Mouse (Mus musculus): Measurements from ENCODE around the gene Cd5. TPM values are rescaled to one million over a fixed set of nuclear protein-coding genes. Genes with fewer than 3 reads are reported as not detected.

Cd5 gene
- polyA plus RNA-seq, 1 experiment from 2014 or later = not detected

DNA sequence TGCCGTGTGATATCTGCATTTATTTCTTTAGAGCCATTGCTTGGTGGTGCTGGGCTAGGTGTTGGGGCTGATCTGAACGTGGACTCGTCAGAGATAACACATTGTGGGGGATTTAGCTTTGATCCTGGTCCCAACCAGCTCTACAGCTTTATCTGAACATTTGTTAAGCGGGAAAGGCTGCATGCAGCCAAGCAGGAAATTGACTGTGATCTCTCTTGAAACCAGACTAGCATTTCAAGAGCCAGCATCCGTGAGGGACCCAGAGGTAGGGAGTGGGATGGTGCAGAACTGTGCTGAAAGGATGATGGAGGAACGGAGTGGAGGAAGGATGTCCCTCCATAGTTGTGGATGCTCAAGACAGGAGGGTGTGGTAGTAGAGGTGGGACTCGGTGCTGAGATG lies 34.6 kb upstream of the Cd5 start:
- Histone ChIP-seq H3K9ac (ENCODE audit: low read depth, low read length) (no peak overlapping the region), H3K4me3 (ENCODE audit: low read length) (no peak overlapping the region), H3K4me2 (ENCODE audit: low read depth, low read length) (no peak overlapping the region), H3K9me3 (ENCODE audit: control insufficient read depth, low read length) (no peaks in the 10 kb centered on the region), H3K36me3 (ENCODE audit: control insufficient read depth, insufficient read depth, low read length) (no peaks in the 10 kb centered on the region), H3K27me3 (replicated peaks; ENCODE audit: control insufficient read depth, insufficient read depth, low read length) (no peaks in the 10 kb centered on the region), H3K27ac (ENCODE audit: low read length) (no peak overlapping the region), H3K4me1 (ENCODE audit: control insufficient read depth, insufficient read depth, low read length) (no peaks in the 10 kb centered on the region)
- ATAC-seq = no peak
- 73% methylated on average over 7 of the region's 7 CpGs for WGBS

DNA sequence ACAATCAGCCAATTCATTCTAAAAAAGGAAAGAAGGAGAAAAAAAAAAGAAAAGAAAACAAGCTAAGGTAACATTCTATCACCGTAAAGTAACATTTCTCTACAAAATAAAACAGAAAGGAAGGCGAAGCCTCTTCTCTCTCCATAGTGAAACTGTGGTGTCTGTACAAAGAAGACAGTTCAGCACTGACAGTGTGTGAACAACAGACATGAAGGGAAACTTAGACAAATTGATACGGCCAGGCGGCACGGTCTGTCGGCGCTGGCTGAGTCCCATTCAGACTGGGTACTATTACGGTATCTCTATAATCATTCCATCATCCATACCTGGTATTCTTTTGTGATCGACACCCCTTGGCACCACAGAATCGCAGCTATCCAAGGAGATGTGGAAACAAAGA lies 34.1 kb upstream of the Cd5 start:
- no peak overlapping the region for H3K4me2 ChIP-seq (ENCODE audit: low read depth, low read length)
- H3K4me3 ChIP-seq (ENCODE audit: low read length) = no peak overlapping the region
- no peak overlapping the region for H3K27ac ChIP-seq (ENCODE audit: low read length)
- H3K9me3 ChIP-seq (ENCODE audit: control insufficient read depth, low read length) = no peaks in the 10 kb centered on the region
- H3K9ac ChIP-seq (ENCODE audit: low read depth, low read length) = no peak overlapping the region
- no peak for ATAC-seq
- H3K4me1 ChIP-seq (ENCODE audit: control insufficient read depth, insufficient read depth, low read length) = no peaks in the 10 kb centered on the region
- H3K36me3 ChIP-seq (ENCODE audit: control insufficient read depth, insufficient read depth, low read length) = no peaks in the 10 kb centered on the region
- H3K27me3 ChIP-seq (replicated peaks; ENCODE audit: control insufficient read depth, insufficient read depth, low read length) = no peaks in the 10 kb centered on the region
- WGBS = 91% methylated on average over 10 of the region's 10 CpGs

DNA sequence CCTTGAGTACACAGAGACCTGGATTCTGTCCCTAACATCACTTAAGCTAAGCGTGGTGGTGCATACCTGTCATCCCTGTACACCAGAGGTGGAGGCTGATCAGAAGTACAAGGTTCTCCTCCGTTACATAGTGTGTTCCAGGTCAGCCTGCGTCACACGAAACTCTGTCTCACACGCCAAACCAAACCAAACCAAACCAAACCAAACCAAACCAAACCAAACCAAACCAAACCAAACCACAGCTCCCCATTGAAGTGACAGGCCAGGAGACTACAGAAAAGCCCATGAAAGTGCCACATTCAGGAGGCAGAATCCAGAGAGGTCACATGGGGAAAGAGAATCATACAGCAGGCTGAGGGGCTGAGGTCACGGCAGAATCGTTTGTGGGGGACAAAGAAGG lies 33.2 kb upstream of the Cd5 start:
- ATAC-seq = no peak
- Histone ChIP-seq H3K27me3 (replicated peaks; ENCODE audit: control insufficient read depth, insufficient read depth, low read length) (no peaks in the 10 kb centered on the region), H3K9ac (ENCODE audit: low read depth, low read length) (no peak overlapping the region), H3K27ac (ENCODE audit: low read length) (no peak overlapping the region), H3K9me3 (ENCODE audit: control insufficient read depth, low read length) (no peaks in the 10 kb centered on the region), H3K4me2 (ENCODE audit: low read depth, low read length) (no peak overlapping the region), H3K36me3 (ENCODE audit: control insufficient read depth, insufficient read depth, low read length) (no peaks in the 10 kb centered on the region), H3K4me3 (ENCODE audit: low read length) (no peak overlapping the region), H3K4me1 (ENCODE audit: control insufficient read depth, insufficient read depth, low read length) (no peaks in the 10 kb centered on the region)
- 76% methylated on average over 7 of the region's 7 CpGs for WGBS

DNA sequence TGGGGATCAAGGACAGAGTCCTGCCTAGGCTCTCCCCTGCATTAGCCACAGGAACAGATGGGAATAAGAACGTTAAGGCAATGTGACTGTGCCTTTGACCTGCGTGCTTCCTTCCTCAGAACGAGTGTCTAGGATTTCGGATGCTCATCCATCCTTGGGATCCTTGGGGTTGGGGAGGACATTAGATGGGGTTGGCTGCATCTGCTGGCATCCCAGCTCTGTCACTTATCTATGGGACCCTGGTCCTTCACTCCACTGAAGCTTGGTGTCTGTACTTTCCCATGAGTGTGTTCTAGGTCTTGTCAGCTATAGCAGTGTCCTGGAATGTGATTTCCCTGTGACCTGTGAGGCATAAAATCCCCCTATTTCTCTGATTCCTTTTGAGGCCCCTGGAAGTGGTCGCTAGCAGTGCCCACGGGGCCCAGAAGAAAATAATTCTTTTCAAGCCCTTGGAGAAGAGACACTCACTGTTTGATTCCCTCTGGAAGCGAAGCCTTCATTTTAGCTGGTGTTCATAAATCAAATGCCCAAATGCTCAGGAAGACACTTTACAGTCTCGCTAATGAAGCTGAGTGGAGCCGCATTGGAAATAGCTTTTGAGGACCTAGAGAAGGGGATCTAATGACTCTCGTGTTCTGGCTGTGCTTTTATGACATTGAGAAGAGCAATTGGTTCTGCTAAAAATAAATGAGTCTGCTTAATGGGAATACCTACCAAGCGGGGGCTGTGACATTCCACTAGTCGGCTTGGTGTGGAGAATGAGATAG lies 30.8 kb upstream of the Cd5 start:
- H3K36me3 ChIP-seq (ENCODE audit: control insufficient read depth, insufficient read depth, low read length) = no peaks in the 10 kb centered on the region
- no peak overlapping the region for H3K4me3 ChIP-seq (ENCODE audit: low read length)
- no peaks in the 10 kb centered on the region for H3K9me3 ChIP-seq (ENCODE audit: control insufficient read depth, low read length)
- H3K4me1 ChIP-seq (ENCODE audit: control insufficient read depth, insufficient read depth, low read length) = no peaks in the 10 kb centered on the region
- H3K9ac ChIP-seq (ENCODE audit: low read depth, low read length) = no peak overlapping the region
- H3K4me2 ChIP-seq (ENCODE audit: low read depth, low read length) = no peak overlapping the region
- H3K27me3 ChIP-seq (replicated peaks; ENCODE audit: control insufficient read depth, insufficient read depth, low read length) = no peaks in the 10 kb centered on the region
- no peak overlapping the region for H3K27ac ChIP-seq (ENCODE audit: low read length)
- ATAC-seq = no peak
- WGBS = 57% methylated on average over 12 of the region's 12 CpGs

DNA sequence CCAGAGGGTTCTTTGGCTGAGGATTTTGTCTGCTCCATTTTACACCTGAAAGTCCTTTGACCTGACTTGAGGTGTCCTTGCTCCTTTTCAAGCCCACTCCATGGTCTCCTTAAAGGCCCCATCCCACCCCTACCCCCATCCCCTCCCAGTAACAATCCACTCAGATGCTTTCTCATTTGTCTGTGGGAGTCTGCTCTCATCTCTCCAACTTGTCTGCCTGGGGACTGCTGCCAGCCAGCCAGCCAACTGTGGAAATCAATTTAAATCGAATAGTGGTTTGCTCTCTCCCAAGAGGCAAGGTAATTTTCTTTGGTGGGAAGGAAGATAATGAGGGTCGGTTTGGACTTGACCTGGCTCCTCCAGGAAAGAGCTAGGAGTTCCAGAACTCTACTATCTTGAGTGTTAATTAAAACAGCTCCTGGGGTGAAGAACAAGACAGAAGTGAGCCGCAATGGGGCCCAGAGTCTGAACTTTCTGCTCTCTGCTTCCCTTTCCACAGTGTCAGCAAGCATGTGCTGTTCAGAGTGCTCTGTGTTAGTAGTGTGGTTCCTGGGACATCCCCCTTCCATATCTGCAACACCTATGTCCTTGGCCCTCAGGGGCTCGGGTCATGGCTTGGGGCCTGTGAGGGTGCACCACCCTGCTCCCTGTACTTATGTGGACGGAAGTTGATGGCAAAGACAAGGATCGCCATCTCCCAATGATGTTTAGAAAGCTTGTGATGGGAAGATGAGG lies 30.1 kb upstream of the Cd5 start:
- no peak overlapping the region for H3K27ac ChIP-seq (ENCODE audit: low read length)
- WGBS = 73% methylated on average over 6 of the region's 6 CpGs
- H3K27me3 ChIP-seq (replicated peaks; ENCODE audit: control insufficient read depth, insufficient read depth, low read length) = no peaks in the 10 kb centered on the region
- no peak overlapping the region for H3K9ac ChIP-seq (ENCODE audit: low read depth, low read length)
- no peak overlapping the region for H3K4me3 ChIP-seq (ENCODE audit: low read length)
- no peaks in the 10 kb centered on the region for H3K9me3 ChIP-seq (ENCODE audit: control insufficient read depth, low read length)
- H3K4me1 ChIP-seq (ENCODE audit: control insufficient read depth, insufficient read depth, low read length) = no peaks in the 10 kb centered on the region
- no peaks in the 10 kb centered on the region for H3K36me3 ChIP-seq (ENCODE audit: control insufficient read depth, insufficient read depth, low read length)
- no peak for ATAC-seq
- H3K4me2 ChIP-seq (ENCODE audit: low read depth, low read length) = no peak overlapping the region

DNA sequence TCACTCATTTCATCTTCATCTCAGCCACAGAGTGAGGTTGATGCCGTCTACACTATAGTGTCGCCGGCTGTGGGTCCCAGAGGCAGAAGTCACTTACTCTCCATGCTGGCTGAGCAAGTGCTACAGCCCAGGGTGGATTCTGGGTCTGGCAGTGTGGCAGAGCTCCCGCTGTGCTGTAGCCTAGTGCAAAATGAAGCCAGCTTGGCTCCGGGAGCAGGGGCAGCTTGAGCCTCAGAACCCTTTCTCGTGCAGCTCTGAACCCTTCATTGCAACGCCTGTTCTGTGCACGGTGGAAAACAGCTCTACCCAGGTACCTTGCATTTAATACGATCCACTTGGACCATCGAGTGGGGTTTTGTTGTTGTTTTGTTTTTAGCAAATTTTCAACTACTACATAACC lies 28.8 kb upstream of the Cd5 start:
- WGBS = 87% methylated on average over 10 of the region's 10 CpGs

DNA sequence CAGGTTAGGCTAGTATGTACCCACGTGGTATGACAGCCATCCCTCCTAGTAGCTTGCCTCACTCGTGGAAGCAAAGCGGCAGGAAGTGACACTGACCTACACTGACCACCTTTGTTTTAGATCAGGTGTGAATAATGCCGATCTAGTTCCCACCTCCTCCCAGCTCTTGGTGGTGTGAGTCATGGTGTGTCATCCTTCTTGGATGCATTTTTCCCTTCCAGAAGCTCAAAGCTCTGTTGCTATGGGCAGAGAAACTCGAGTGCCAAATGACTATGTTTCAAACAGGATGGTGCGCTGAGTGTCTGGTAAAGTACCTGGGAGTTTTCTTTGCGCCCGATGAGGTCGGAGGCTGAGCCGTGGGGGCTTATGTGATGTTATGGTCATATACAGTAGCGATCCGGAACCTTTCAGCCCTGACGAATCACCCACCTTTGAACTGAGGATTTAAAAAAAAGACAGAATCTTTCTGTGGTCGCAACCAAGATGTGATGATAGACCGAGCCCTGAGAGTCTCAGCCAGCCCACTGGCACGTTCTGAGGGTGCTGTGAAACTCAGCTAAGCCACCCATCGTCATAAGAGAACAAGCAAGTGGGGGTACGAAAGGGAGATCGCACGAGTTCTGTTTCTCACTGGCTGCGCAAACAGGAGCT lies 24.7 kb upstream of the Cd5 start:
- no peaks in the 10 kb centered on the region for H3K36me3 ChIP-seq (ENCODE audit: control insufficient read depth, insufficient read depth, low read length)

More for the DNA sequence above, 28.8 kb upstream of the Cd5 start:
- Histone ChIP-seq H3K27me3 (replicated peaks; ENCODE audit: control insufficient read depth, insufficient read depth, low read length) (no peaks in the 10 kb centered on the region), H3K36me3 (ENCODE audit: control insufficient read depth, insufficient read depth, low read length) (no peaks in the 10 kb centered on the region), H3K27ac (ENCODE audit: low read length) (no peak overlapping the region), H3K4me2 (ENCODE audit: low read depth, low read length) (no peak overlapping the region), H3K9ac (ENCODE audit: low read depth, low read length) (no peak overlapping the region), H3K4me1 (ENCODE audit: control insufficient read depth, insufficient read depth, low read length) (no peaks in the 10 kb centered on the region), H3K9me3 (ENCODE audit: control insufficient read depth, low read length) (no peaks in the 10 kb centered on the region), H3K4me3 (ENCODE audit: low read length) (no peak overlapping the region)
- ATAC-seq = no peak

DNA sequence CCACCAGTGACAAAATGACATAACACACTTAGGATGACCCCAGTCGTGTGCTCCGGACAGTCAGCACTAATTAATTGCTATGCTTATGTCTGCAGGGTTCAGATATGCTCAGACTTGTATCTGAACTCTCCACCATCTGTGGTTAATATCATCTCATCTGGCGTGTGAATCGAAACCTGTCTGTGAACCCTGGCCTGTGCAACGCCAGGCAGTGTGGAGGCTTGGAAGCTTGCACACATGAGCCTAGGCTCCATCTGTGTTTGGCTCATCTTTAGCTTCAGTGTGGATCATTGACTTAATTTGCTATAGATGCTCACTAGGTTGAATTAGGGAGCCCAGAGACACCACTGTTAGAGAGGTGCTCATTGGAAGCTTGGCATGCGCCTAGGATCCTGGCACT lies 23.7 kb upstream of the Cd5 start:
- 69% methylated on average over 6 of the region's 6 CpGs for WGBS

More for the DNA sequence above, 24.7 kb upstream of the Cd5 start:
- WGBS = 78% methylated on average over 21 of the region's 21 CpGs
- Histone ChIP-seq H3K4me3 (ENCODE audit: low read length) (no peak overlapping the region), H3K27ac (ENCODE audit: low read length) (no peak overlapping the region), H3K4me1 (ENCODE audit: control insufficient read depth, insufficient read depth, low read length) (peaks cover 6% of the 10 kb centered on the region; the same call in 1 of the 2 replicates), H3K9me3 (ENCODE audit: control insufficient read depth, low read length) (no peaks in the 10 kb centered on the region), H3K27me3 (replicated peaks; ENCODE audit: control insufficient read depth, insufficient read depth, low read length) (no peaks in the 10 kb centered on the region), H3K9ac (ENCODE audit: low read depth, low read length) (no peak overlapping the region), H3K4me2 (ENCODE audit: low read depth, low read length) (no peak overlapping the region)
- no peak for ATAC-seq

DNA sequence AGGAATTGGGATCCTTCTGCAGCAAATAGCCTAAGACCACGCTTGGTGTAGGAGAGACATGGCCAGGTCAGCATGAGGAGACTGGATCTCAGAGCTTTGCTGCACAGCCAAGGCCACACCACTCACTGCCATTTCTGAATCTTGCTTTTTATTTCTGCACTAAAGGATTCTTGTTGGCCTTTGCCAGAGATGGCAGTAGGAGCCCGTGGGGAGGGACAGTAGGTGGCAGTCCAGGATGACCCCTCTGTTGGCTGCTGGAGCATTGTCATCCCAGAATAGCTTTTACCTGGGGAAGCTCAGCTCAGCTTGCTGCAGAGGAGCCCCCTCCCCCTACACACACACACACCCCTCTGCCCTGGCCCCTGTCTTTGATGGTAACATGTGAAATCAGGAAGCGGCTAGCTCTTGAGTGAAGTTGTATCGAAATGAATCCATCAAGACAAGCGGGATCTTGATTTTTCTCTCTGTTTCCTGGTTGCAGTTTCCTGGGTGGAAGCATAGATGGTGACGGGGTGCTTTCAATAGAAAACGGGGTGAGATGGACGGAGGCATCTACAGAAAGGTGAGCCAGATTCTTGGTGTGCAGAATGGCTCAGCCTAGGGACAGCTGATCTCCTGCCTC lies 23.1 kb upstream of the Cd5 start:
- Histone ChIP-seq H3K4me1 (ENCODE audit: control insufficient read depth, insufficient read depth, low read length) (peaks cover 9% of the 10 kb centered on the region; the same call in 1 of the 2 replicates), H3K27me3 (replicated peaks; ENCODE audit: control insufficient read depth, insufficient read depth, low read length) (no peaks in the 10 kb centered on the region), H3K27ac (ENCODE audit: low read length) (no peak overlapping the region), H3K4me2 (ENCODE audit: low read depth, low read length) (no peak overlapping the region), H3K4me3 (ENCODE audit: low read length) (no peak overlapping the region), H3K36me3 (ENCODE audit: control insufficient read depth, insufficient read depth, low read length) (no peaks in the 10 kb centered on the region), H3K9ac (ENCODE audit: low read depth, low read length) (no peak overlapping the region), H3K9me3 (ENCODE audit: control insufficient read depth, low read length) (no peaks in the 10 kb centered on the region)
- ATAC-seq = no peak
- 83% methylated on average over 8 of the region's 8 CpGs for WGBS

More for the DNA sequence above, 23.7 kb upstream of the Cd5 start:
- no peak for ATAC-seq
- Histone ChIP-seq H3K9me3 (ENCODE audit: control insufficient read depth, low read length) (no peaks in the 10 kb centered on the region), H3K4me2 (ENCODE audit: low read depth, low read length) (no peak overlapping the region), H3K9ac (ENCODE audit: low read depth, low read length) (no peak overlapping the region), H3K4me1 (ENCODE audit: control insufficient read depth, insufficient read depth, low read length) (peaks cover 9% of the 10 kb centered on the region; the same call in 1 of the 2 replicates), H3K27ac (ENCODE audit: low read length) (no peak overlapping the region), H3K36me3 (ENCODE audit: control insufficient read depth, insufficient read depth, low read length) (no peaks in the 10 kb centered on the region), H3K4me3 (ENCODE audit: low read length) (no peak overlapping the region), H3K27me3 (replicated peaks; ENCODE audit: control insufficient read depth, insufficient read depth, low read length) (no peaks in the 10 kb centered on the region)
